Mouse (Mus musculus) natural killer cell, adult 2 months (primary cell): ENCODE results near the gene Plxdc1.

Experiments
- DNase-seq, 2 experiments: peaks; one replicate each; pipeline ENCODE4 v3.0.0; 2022; ENCODE audit warnings: low spot score in 2 of 2

Plxdc1 gene

GRCm38 (mm10) chr11:97987551-97988526, 1.6 kb upstream of the Plxdc1 start:
- peak; percentile 96 for DNase-seq

GRCm38 (mm10) chr11:97986738-97987465, 658 bp upstream of the Plxdc1 start:
- no peak for DNase-seq

- no peak for DNase-seq
These were observed 2.3 kb downstream of the Plxdc1 start for GRCm38 (mm10) chr11:97983983-97984382.

GRCm38 (mm10) chr11:97983506-97983905, 2.7 kb downstream of the Plxdc1 start:
- DNase-seq, result no peak

GRCm38 (mm10) chr11:97982721-97983120, 3.5 kb downstream of the Plxdc1 start:
- no peak for DNase-seq

- no peak for DNase-seq
These were observed 5.7 kb downstream of the Plxdc1 start for GRCm38 (mm10) chr11:97980531-97980966.

- no peak for DNase-seq
These were observed 6.3 kb downstream of the Plxdc1 start for GRCm38 (mm10) chr11:97979824-97980495.

- DNase-seq, result no peak
These were observed 7.9 kb downstream of the Plxdc1 start for GRCm38 (mm10) chr11:97978392-97978791.

GRCm38 (mm10) chr11:97977797-97978196, 8.4 kb downstream of the Plxdc1 start:
- DNase-seq, result no peak

GRCm38 (mm10) chr11:97974746-97975145, 11.5 kb downstream of the Plxdc1 start:
- DNase-seq, result no peak

GRCm38 (mm10) chr11:97974141-97974540, 12.1 kb downstream of the Plxdc1 start:
- no peak for DNase-seq

- DNase-seq, result no peak
These were observed 13.8 kb downstream of the Plxdc1 start for GRCm38 (mm10) chr11:97972434-97972833.

- no peak for DNase-seq
These were observed 15.0 kb downstream of the Plxdc1 start for GRCm38 (mm10) chr11:97971232-97971631.

GRCm38 (mm10) chr11:97970771-97971170, 15.5 kb downstream of the Plxdc1 start:
- DNase-seq, result no peak

GRCm38 (mm10) chr11:97968385-97968784, 17.9 kb downstream of the Plxdc1 start:
- DNase-seq, result no peak

GRCm38 (mm10) chr11:97967114-97967513, 19.1 kb downstream of the Plxdc1 start:
- no peak for DNase-seq

GRCm38 (mm10) chr11:97960907-97961306, 25.3 kb downstream of the Plxdc1 start:
- DNase-seq, result no peak

- no peak for DNase-seq
These were observed 27.0 kb downstream of the Plxdc1 start for GRCm38 (mm10) chr11:97959300-97959680.

GRCm38 (mm10) chr11:97958641-97959299, 27.5 kb downstream of the Plxdc1 start:
- DNase-seq, result no peak

GRCm38 (mm10) chr11:97956905-97957560, 29.2 kb downstream of the Plxdc1 start:
- DNase-seq, result no peak

- no peak for DNase-seq
These were observed 30.3 kb downstream of the Plxdc1 start for GRCm38 (mm10) chr11:97955915-97956314.
